Mouse (Mus musculus) myocyte (in vitro differentiated cells): ENCODE results near the gene Tmc7. TPM values are rescaled to one million over a fixed set of nuclear protein-coding genes. Genes with fewer than 3 reads are reported as not detected.

Experiments
- H3K27me3 ChIP-seq: one replicate; pipeline ENCODE4 v1.6.1; 2011; ENCODE audit not compliant: control insufficient read depth, insufficient read depth, insufficient read length
- H3K36me3 ChIP-seq: one replicate; pipeline ENCODE4 v1.6.1; 2011; ENCODE audit not compliant: control insufficient read depth, insufficient read depth
- H3K4me2 ChIP-seq: one replicate; pipeline ENCODE4 v1.6.1; 2011; ENCODE audit warnings: low read depth, control low read depth
- H3K4me3 ChIP-seq: one replicate; pipeline ENCODE4 v1.5.1; 2011; ENCODE audit warnings: mild to moderate bottlenecking, control low read depth, moderate library complexity
- H3K79me2 ChIP-seq: one replicate; pipeline ENCODE4 v1.6.1; 2011; ENCODE audit not compliant: control insufficient read depth, insufficient read depth
- H3ac ChIP-seq: one replicate; pipeline ENCODE4 v1.6.1; 2011; ENCODE audit not compliant: control insufficient read depth, insufficient read length
- CEBPB ChIP-seq: IDR thresholded peaks from 2 replicates; pipeline ENCODE4 v1.6.1; 2011; ENCODE audit warnings: mild to moderate bottlenecking, moderate library complexity; ENCODE audit not compliant: poor library complexity, insufficient read depth, severe bottlenecking
- E2F4 ChIP-seq: IDR thresholded peaks from one replicate; pipeline ENCODE4 v1.6.1; 2011; ENCODE audit warnings: mild to moderate bottlenecking, control low read depth, moderate library complexity; ENCODE audit not compliant: insufficient read depth
- MAX ChIP-seq: IDR thresholded peaks from one replicate; pipeline ENCODE4 v1.6.1; 2011; ENCODE audit warnings: low read depth, mild to moderate bottlenecking, control low read depth
- MYOD1 ChIP-seq, 3 experiments: IDR thresholded peaks; one replicate each; pipeline ENCODE4 v1.6.1; 2011; ENCODE audit warnings: control low read depth in 2 of 3, low read depth in 2 of 3, mild to moderate bottlenecking in 2 of 3, moderate library complexity in 1 of 3; ENCODE audit not compliant: insufficient read length in 2 of 3, control insufficient read depth in 1 of 3
- MYOG ChIP-seq, 3 experiments: IDR thresholded peaks; one replicate each; pipeline ENCODE4 v1.6.1; 2011; ENCODE audit warnings: control low read depth in 2 of 3, low read depth in 2 of 3, mild to moderate bottlenecking in 2 of 3; ENCODE audit not compliant: insufficient read length in 2 of 3, control insufficient read depth in 1 of 3, insufficient read depth in 1 of 3
- POLR2A ChIP-seq: IDR thresholded peaks from one replicate; pipeline ENCODE4 v1.6.1; 2011; ENCODE audit warnings: low read depth, mild to moderate bottlenecking, control low read depth, moderate library complexity; ENCODE audit not compliant: insufficient read length
- POLR2AphosphoS2 ChIP-seq: IDR thresholded peaks from one replicate; pipeline ENCODE4 v1.6.1; 2011; ENCODE audit warnings: low read depth, control low read depth; ENCODE audit not compliant: insufficient read length
- REST ChIP-seq: IDR thresholded peaks from one replicate; pipeline ENCODE4 v1.6.1; 2011; ENCODE audit warnings: mild to moderate bottlenecking, control low read depth, moderate library complexity; ENCODE audit not compliant: insufficient read depth, insufficient read length
- SRF ChIP-seq: IDR thresholded peaks from one replicate; pipeline ENCODE4 v1.6.1; 2011; ENCODE audit warnings: low read depth; ENCODE audit not compliant: control insufficient read depth, insufficient read length
- TCF12 ChIP-seq: IDR thresholded peaks from one replicate; pipeline ENCODE4 v1.6.1; 2011; ENCODE audit warnings: mild to moderate bottlenecking, control low read depth; ENCODE audit not compliant: poor library complexity, insufficient read depth, severe bottlenecking
- TCF3 ChIP-seq: IDR thresholded peaks from one replicate; pipeline ENCODE4 v1.6.1; 2011; ENCODE audit warnings: low read depth, control low read depth; ENCODE audit not compliant: insufficient read length
- USF1 ChIP-seq: IDR thresholded peaks from one replicate; pipeline ENCODE4 v1.6.1; 2011; ENCODE audit warnings: low read depth, mild to moderate bottlenecking, control low read depth, moderate library complexity
- polyA plus RNA-seq: library from polyadenylated mRNA; unstranded; fragments of >200 nt; fragmentation: generic; extraction: Trizol; gene quantifications from one replicate; pipeline ENCODE4 v1.2.1, GENCODE M21; 2012; ENCODE audit warnings: missing spikeins

Tmc7 gene
- polyA plus RNA-seq, 1 experiment = 0.02 TPM

DNA sequence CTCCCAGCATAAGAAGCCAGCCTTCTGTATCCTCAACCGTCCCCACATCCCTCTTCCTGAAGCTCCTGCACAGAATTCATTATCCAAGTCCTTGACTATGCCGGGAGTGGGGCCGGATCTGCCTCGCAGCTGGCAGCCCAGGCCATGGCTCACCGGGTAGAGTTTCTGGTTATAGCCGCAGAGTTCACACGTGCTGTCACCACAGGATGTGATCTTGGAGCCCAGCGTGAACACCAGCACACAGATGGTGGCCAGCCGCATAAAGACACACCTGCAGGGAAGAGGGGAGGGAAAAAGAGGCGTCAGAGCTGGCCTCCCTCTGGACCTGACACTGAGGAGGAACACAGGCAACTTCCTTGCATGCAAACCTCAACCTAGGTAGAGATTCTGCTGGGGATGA is 37.1 kb downstream of the Tmc7 start:
- TF ChIP-seq REST (no peak), SRF (no peak), MYOG (IDR thresholded peaks at IDR 0.05; ENCODE audit: control insufficient read depth in 1 of 3, insufficient read depth in 1 of 3, insufficient read length in 2 of 3, low read depth in 2 of 3) (no peak), POLR2AphosphoS2 (no peak), MAX (no peak), POLR2A (no peak), TCF3 (no peak), E2F4 (no peak), CEBPB (no peak), TCF12 (no peak), MYOD1 (IDR thresholded peaks at IDR 0.05; ENCODE audit: control insufficient read depth in 1 of 3, insufficient read length in 2 of 3, low read depth in 2 of 3) (no peak), USF1 (no peak)
- Histone ChIP-seq H3K79me2 (no peaks in the 10 kb centered on the region), H3ac (no peak overlapping the region), H3K27me3 (peaks cover 29% of the 10 kb centered on the region), H3K4me2 (no peak overlapping the region), H3K36me3 (no peaks in the 10 kb centered on the region), H3K4me3 (no peak overlapping the region)

- no peaks in the 10 kb centered on the region for H3K79me2 ChIP-seq
- no peaks in the 10 kb centered on the region for H3K36me3 ChIP-seq
- no peak overlapping the region for H3K4me3 ChIP-seq
- H3ac ChIP-seq = no peak overlapping the region
- H3K27me3 ChIP-seq = peaks cover 36% of the 10 kb centered on the region
- no peak overlapping the region for H3K4me2 ChIP-seq
- no peak for TF ChIP-seq POLR2AphosphoS2
- no peak for TF ChIP-seq TCF12
Measured at GRCm38 (mm10) chr7:118544128-118544527, 40.4 kb downstream of the Tmc7 start.

DNA sequence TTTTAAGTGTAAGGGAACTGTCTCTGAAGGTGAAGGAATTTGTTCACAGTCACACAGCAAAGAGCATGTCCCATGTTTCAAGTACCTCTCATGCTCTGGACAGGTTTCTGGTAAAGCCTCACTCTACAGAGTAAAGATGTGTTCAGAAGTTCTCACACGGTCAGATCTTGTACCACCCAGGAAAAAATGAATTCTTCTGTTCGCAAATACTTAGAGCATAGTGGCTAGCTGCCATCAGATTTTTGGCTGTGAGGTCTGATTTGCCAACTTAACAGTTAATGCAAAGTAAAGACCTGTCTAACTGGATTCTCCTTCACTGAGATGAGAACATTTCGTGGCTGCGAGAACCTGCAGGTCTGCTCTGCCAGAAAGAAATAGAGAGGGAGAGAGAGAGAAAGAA is 49.5 kb downstream of the Tmc7 start:
- no peak overlapping the region for H3ac ChIP-seq
- no peaks in the 10 kb centered on the region for H3K27me3 ChIP-seq
- no peaks in the 10 kb centered on the region for H3K36me3 ChIP-seq
- H3K79me2 ChIP-seq = no peaks in the 10 kb centered on the region
- no peak overlapping the region for H3K4me3 ChIP-seq
- TF ChIP-seq POLR2AphosphoS2 (no peak), USF1 (no peak), TCF12 (no peak), E2F4 (no peak), TCF3 (no peak), REST (no peak), MYOG (IDR thresholded peaks at IDR 0.05; ENCODE audit: control insufficient read depth in 1 of 3, insufficient read depth in 1 of 3, insufficient read length in 2 of 3, low read depth in 2 of 3) (no peak), MAX (no peak), POLR2A (no peak), SRF (no peak), MYOD1 (IDR thresholded peaks at IDR 0.05; ENCODE audit: control insufficient read depth in 1 of 3, insufficient read length in 2 of 3, low read depth in 2 of 3) (no peak), CEBPB (no peak)
- H3K4me2 ChIP-seq = no peak overlapping the region

- no peaks in the 10 kb centered on the region for H3K36me3 ChIP-seq
- no peak overlapping the region for H3K4me3 ChIP-seq
- H3ac ChIP-seq = no peak overlapping the region
- H3K27me3 ChIP-seq = no peaks in the 10 kb centered on the region
- no peaks in the 10 kb centered on the region for H3K79me2 ChIP-seq
- no peak overlapping the region for H3K4me2 ChIP-seq
- TF ChIP-seq MYOD1 (IDR thresholded peaks at IDR 0.05; ENCODE audit: control insufficient read depth in 1 of 3, insufficient read length in 2 of 3, low read depth in 2 of 3) (no peak), MAX (no peak), REST (no peak), USF1 (no peak), SRF (no peak), POLR2A (no peak), E2F4 (no peak), MYOG (IDR thresholded peaks at IDR 0.05; ENCODE audit: control insufficient read depth in 1 of 3, insufficient read depth in 1 of 3, insufficient read length in 2 of 3, low read depth in 2 of 3) (no peak), POLR2AphosphoS2 (no peak), TCF3 (no peak), CEBPB (no peak)
Measured at GRCm38 (mm10) chr7:118534326-118534725, 50.2 kb downstream of the Tmc7 start.

DNA sequence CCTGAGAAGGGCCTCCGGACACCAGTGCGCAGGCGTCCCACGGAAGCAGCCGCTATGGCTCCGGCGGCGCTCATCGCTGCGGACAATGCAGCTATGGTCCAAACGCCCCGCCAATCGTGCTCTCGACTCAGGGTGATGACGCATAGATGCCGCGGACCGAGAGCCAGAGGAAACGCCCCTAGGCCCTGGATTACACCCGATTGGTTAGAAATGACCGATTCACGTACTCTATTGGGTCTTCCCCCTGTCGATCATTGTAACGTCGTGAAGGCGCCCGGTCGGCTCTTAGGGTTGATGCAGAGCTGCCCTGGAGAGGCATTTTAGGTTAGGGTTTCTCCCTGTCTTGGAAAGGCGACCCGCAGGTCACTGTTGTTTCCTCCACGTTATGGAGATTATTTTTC is 51.4 kb downstream of the Tmc7 start, which contains the start of gene Coq7:
Gene Coq7, minus strand, starts transcription at position 179 of the 401 bp plus-strand sequence.
- Histone ChIP-seq H3ac (peak within 1 kb of the TSS; percentile 86), H3K36me3 (no peaks in the 10 kb centered on the region), H3K27me3 (no peaks in the 10 kb centered on the region), H3K4me2 (peak within 1 kb of the TSS; percentile 88), H3K4me3 (peak within 1 kb of the TSS; percentile 39), H3K79me2 (no peaks in the 10 kb centered on the region)
- TF ChIP-seq E2F4 (peak; percentile 15), POLR2AphosphoS2 (no peak)
